Comparison of ENCODE assay signal across 15 mouse cellular contexts in genomic region chr13:54748190-54748589, GRCm38 (mm10). TPM values are rescaled to one million over a fixed set of nuclear protein-coding genes. Genes with fewer than 3 reads are reported as not detected.
DNase-seq lines count a peak whose midpoint lies in the region; ATAC-seq lines count a peak whose summit lies in the region.
"Had no signal": no experiment of that assay in that cellular context is flagged by ENCODE, and none has a peak within 500 bp of the region (broad histone marks: within the 10 kb centered on the region; RNA-seq: fewer than 3 reads in every experiment).

No protein-coding gene starts in this region.

- peak overlapping the region; percentile 65 for H3K4me2 ChIP-seq in hindbrain, embryonic 11.5 days (replicated peaks; ENCODE audit: low read depth, low read length)
- peak overlapping the region; percentile 77 for H3K4me2 ChIP-seq in midbrain, embryonic 14.5 days (ENCODE audit: low read length)

- no peaks in the 10 kb centered on the region for H3K36me3 ChIP-seq in embryonic facial prominence, embryonic 10.5 days (replicated peaks)
- H3K36me3 ChIP-seq in hindbrain, embryonic 11.5 days (ENCODE audit: control insufficient read depth, insufficient read depth, low read length) = no peaks in the 10 kb centered on the region
- peaks cover 9% of the 10 kb centered on the region; the same call in 1 of the 2 replicates for H3K36me3 ChIP-seq in midbrain, embryonic 14.5 days (ENCODE audit: control insufficient read depth, insufficient read depth, low read length)

- intact Hi-C loops in left cerebral cortex, postnatal 14 days (cut with DNase I) = no loop called here

- H3K4me3 ChIP-seq in embryonic facial prominence, embryonic 10.5 days = peak overlapping the region; percentile 66; the same call in 1 of the 2 replicates
- peak overlapping the region; percentile 60 for H3K4me3 ChIP-seq in hindbrain, embryonic 11.5 days (ENCODE audit: low read depth, low read length)
- H3K4me3 ChIP-seq in midbrain, embryonic 14.5 days (replicated peaks; ENCODE audit: low read depth, low read length) = peak overlapping the region; percentile 61

- peaks cover 80% of the 10 kb centered on the region for H3K27me3 ChIP-seq in embryonic facial prominence, embryonic 10.5 days (replicated peaks; ENCODE audit: low read depth, poor library complexity, severe bottlenecking)
- H3K27me3 ChIP-seq in hindbrain, embryonic 11.5 days (ENCODE audit: control insufficient read depth, insufficient read depth, low read length) = peaks cover 6% of the 10 kb centered on the region; the same call in 1 of the 2 replicates
- H3K27me3 ChIP-seq in midbrain, embryonic 14.5 days (ENCODE audit: control insufficient read depth, insufficient read depth, low read length) = 0 out of 2 replicates have a peak, but pooled peaks cover 8% of the 10 kb centered on the region

- peak; percentile 36 to 41 for DNase-seq in cerebellum, postnatal 14 days
- no peak for DNase-seq in embryonic facial prominence, embryonic 10.5 days (ENCODE audit: low spot score)
- DNase-seq in hindbrain, embryonic 11.5 days (ENCODE audit: low spot score) = no peak
- no peak for DNase-seq in midbrain, embryonic 14.5 days
- DNase-seq in kidney, postnatal 4 days = no peak
- DNase-seq in frontal cortex, adult 2 months (ENCODE audit: extremely low spot score in 1 of 2, low spot score in 1 of 2) = no peak
- no peak for DNase-seq in left cerebral cortex, postnatal 14 days (ENCODE audit: low spot score in 2 of 2)
- DNase-seq: kidney, adult 2 months; left cerebral cortex, postnatal 4 days; retina, postnatal 1 day had no signal

- H3K4me1 ChIP-seq in embryonic facial prominence, embryonic 10.5 days = peaks cover 22% of the 10 kb centered on the region
- H3K4me1 ChIP-seq in hindbrain, embryonic 11.5 days (replicated peaks; ENCODE audit: control insufficient read depth, insufficient read depth, low read length) = peaks cover 3% of the 10 kb centered on the region; the same call in 1 of the 2 replicates
- H3K4me1 ChIP-seq in midbrain, embryonic 14.5 days (ENCODE audit: control insufficient read depth, insufficient read depth, low read length) = peaks cover 40% of the 10 kb centered on the region

- ATAC-seq in hindbrain, embryonic 11.5 days (ENCODE audit: low FRiP score) = no peak
- no peak for ATAC-seq in midbrain, embryonic 14.5 days (ENCODE audit: low FRiP score, low TSS enrichment)

- H3K27ac ChIP-seq in embryonic facial prominence, embryonic 10.5 days (replicated peaks) = no peak overlapping the region
- H3K27ac ChIP-seq in hindbrain, embryonic 11.5 days (ENCODE audit: low read depth, low read length) = no peak overlapping the region
- peak overlapping the region; percentile 94 for H3K27ac ChIP-seq in midbrain, embryonic 14.5 days (replicated peaks; ENCODE audit: low read depth, low read length)
- H3K27ac ChIP-seq: liver, embryonic 14.5 days had no signal

- no peaks in the 10 kb centered on the region for H3K9me3 ChIP-seq in embryonic facial prominence, embryonic 10.5 days
- H3K9me3 ChIP-seq in hindbrain, embryonic 11.5 days (ENCODE audit: control insufficient read depth, low read length) = no peaks in the 10 kb centered on the region
- no peaks in the 10 kb centered on the region for H3K9me3 ChIP-seq in midbrain, embryonic 14.5 days (ENCODE audit: control insufficient read depth, low read length)

- peak overlapping the region; percentile 71 for H3K9ac ChIP-seq in hindbrain, embryonic 11.5 days (ENCODE audit: low read depth, low read length)
- peak overlapping the region; percentile 88 for H3K9ac ChIP-seq in midbrain, embryonic 14.5 days (replicated peaks; ENCODE audit: low read length)
- H3K9ac ChIP-seq: liver, embryonic 14.5 days had no signal

- WGBS in embryonic facial prominence, embryonic 10.5 days = 85% methylated on average over 8 of the region's 8 CpGs
- WGBS in hindbrain, embryonic 11.5 days = 82% methylated on average over 8 of the region's 8 CpGs
- WGBS in midbrain, embryonic 14.5 days = 83% methylated on average over 8 of the region's 8 CpGs

RNA-seq across cellular contexts. Expression of gene Gprin1, which starts 1.5 kb away (rescaled TPM):
- 0.66 and 0.94 TPM in 2 replicates for polyA plus RNA-seq in embryonic facial prominence, embryonic 10.5 days (2016; fragmentation: Nextera tagmentation; extraction: Ambion mirVana)
- polyA plus RNA-seq in hindbrain, embryonic 11.5 days (2014; fragmentation: Nextera tagmentation; extraction: Ambion mirVana) = 7.5 and 11.2 TPM in 2 replicates
- polyA plus RNA-seq in midbrain, embryonic 14.5 days (2014; fragmentation: Nextera tagmentation; extraction: Ambion mirVana) = 19.1 and 29.4 TPM in 2 replicates
- 82.2 and 88.5 TPM in 2 replicates for polyA plus RNA-seq in frontal cortex, adult 2 months (2012; rRNA removed)
- 100 to 1,000 TPM; 151 to 168 TPM for total RNA-seq in left cerebral cortex, postnatal 14 days (2021)
- total RNA-seq: granulocyte monocyte progenitor cell, adult 5-6 weeks had no signal

RNA-seq across cellular contexts. Expression of gene Sncb, which starts 18.2 kb away (rescaled TPM):
- polyA plus RNA-seq in embryonic facial prominence, embryonic 10.5 days (2016; fragmentation: Nextera tagmentation; extraction: Ambion mirVana) = 0.79 and 1.3 TPM in 2 replicates
- polyA plus RNA-seq in hindbrain, embryonic 11.5 days (2014; fragmentation: Nextera tagmentation; extraction: Ambion mirVana) = 2.3 and 2.5 TPM in 2 replicates
- polyA plus RNA-seq in midbrain, embryonic 14.5 days (2014; fragmentation: Nextera tagmentation; extraction: Ambion mirVana) = 37.5 and 53.7 TPM in 2 replicates
- 560 and 602 TPM in 2 replicates for polyA plus RNA-seq in frontal cortex, adult 2 months (2012; rRNA removed)
- total RNA-seq in left cerebral cortex, postnatal 14 days (2021) = 100 to 1,000 TPM; 873 to 922 TPM
- total RNA-seq: granulocyte monocyte progenitor cell, adult 5-6 weeks had no signal
- polyA plus RNA-seq: heart, postnatal 0 days had no signal

RNA-seq across cellular contexts. Expression of gene Eif4e1b, which starts 35.6 kb away (rescaled TPM):
- not detected in 2 replicates for polyA plus RNA-seq in embryonic facial prominence, embryonic 10.5 days (2016; fragmentation: Nextera tagmentation; extraction: Ambion mirVana)
- polyA plus RNA-seq in hindbrain, embryonic 11.5 days (2014; fragmentation: Nextera tagmentation; extraction: Ambion mirVana) = not detected in 2 replicates
- polyA plus RNA-seq in midbrain, embryonic 14.5 days (2014; fragmentation: Nextera tagmentation; extraction: Ambion mirVana) = not detected in 2 replicates
- not detected in 2 replicates for polyA plus RNA-seq in frontal cortex, adult 2 months (2012; rRNA removed)
- not detected for total RNA-seq in left cerebral cortex, postnatal 14 days (2021)
- total RNA-seq: granulocyte monocyte progenitor cell, adult 5-6 weeks; left cerebral cortex, postnatal 4 days had no signal
- polyA plus RNA-seq: embryonic facial prominence, embryonic 11.5 days; heart, postnatal 0 days; kidney, adult 2 months; liver, embryonic 14.5 days; spleen, adult 2 months had no signal

RNA-seq across cellular contexts. Expression of gene Tspan17, which starts 41.0 kb away (rescaled TPM):
- 9.7 and 10.9 TPM in 2 replicates for polyA plus RNA-seq in embryonic facial prominence, embryonic 10.5 days (2016; fragmentation: Nextera tagmentation; extraction: Ambion mirVana)
- polyA plus RNA-seq in hindbrain, embryonic 11.5 days (2014; fragmentation: Nextera tagmentation; extraction: Ambion mirVana) = 12.0 and 13.2 TPM in 2 replicates
- polyA plus RNA-seq in midbrain, embryonic 14.5 days (2014; fragmentation: Nextera tagmentation; extraction: Ambion mirVana) = 25.5 and 40.2 TPM in 2 replicates
- polyA plus RNA-seq in frontal cortex, adult 2 months (2012; rRNA removed) = 48.2 and 57.8 TPM in 2 replicates
- total RNA-seq in left cerebral cortex, postnatal 14 days (2021) = 10 to 100 TPM; 58.2 to 63.1 TPM

RNA-seq across cellular contexts. Expression of gene Cdhr2, which starts 46.9 kb away (rescaled TPM):
- polyA plus RNA-seq in embryonic facial prominence, embryonic 10.5 days (2016; fragmentation: Nextera tagmentation; extraction: Ambion mirVana) = 0.05 and 0.15 TPM in 2 replicates
- not detected in 2 replicates for polyA plus RNA-seq in hindbrain, embryonic 11.5 days (2014; fragmentation: Nextera tagmentation; extraction: Ambion mirVana)
- polyA plus RNA-seq in midbrain, embryonic 14.5 days (2014; fragmentation: Nextera tagmentation; extraction: Ambion mirVana) = 0.22 and 0.23 TPM in 2 replicates
- 0.15 and 0.22 TPM in 2 replicates for polyA plus RNA-seq in frontal cortex, adult 2 months (2012; rRNA removed)
- under 1 TPM; 0.24 to 0.36 TPM for total RNA-seq in left cerebral cortex, postnatal 14 days (2021)
- total RNA-seq: granulocyte monocyte progenitor cell, adult 5-6 weeks had no signal
- polyA plus RNA-seq: embryonic facial prominence, embryonic 11.5 days; heart, postnatal 0 days had no signal

Comparison
In these comparisons a context has a peak if more than half of its experiments do, and no peak if none do; other contexts are left out.
1. DNase-seq: peak in cerebellum, postnatal 14 days (2 of 2); none in embryonic facial prominence, embryonic 10.5 days (single experiment), hindbrain, embryonic 11.5 days (single experiment), midbrain, embryonic 14.5 days (single experiment), kidney, postnatal 4 days (0 of 2), frontal cortex, adult 2 months (0 of 2) and left cerebral cortex, postnatal 14 days (0 of 2).
2. RNA of gene Sncb, which starts 18.2 kb away (polyA plus RNA-seq): 560 to 602 TPM in frontal cortex, adult 2 months; 37.5 to 53.7 TPM in midbrain, embryonic 14.5 days, 2.3 to 2.5 TPM in hindbrain, embryonic 11.5 days and 0.79 to 1.3 TPM in embryonic facial prominence, embryonic 10.5 days; every median in the first group is over 10 times any median in the second.
3. Peak in every context shown above with its lines, with median percentiles within 50 percentile points of each other: H3K4me3 ChIP-seq.